ENCODE assay signal across 8 mouse cellular contexts in the genomic region with DNA sequence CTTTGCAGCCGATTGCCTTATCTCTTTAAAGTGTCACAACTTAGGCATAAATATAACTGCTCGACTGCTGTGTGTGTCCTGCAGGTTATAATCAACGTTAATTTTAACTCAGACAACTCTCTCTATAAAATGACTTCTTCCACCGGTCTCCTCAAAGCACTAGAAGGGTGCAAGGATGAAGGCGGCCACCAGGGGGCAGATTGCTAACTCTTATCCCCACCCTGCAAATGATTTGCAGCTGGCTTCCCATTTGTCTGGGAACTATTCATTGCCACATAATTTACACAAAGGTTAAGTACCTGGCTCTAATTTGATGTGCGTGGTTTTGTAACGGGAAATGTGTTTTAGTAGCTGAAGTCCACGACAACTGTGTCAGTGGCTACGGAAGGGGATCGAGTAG.
DNase-seq lines count a peak whose midpoint lies in the region; TF ChIP-seq lines count a peak whose summit lies in the region.

No protein-coding gene starts in this region.

- no peak overlapping the region for H3K4me3 ChIP-seq in E14TG2a.4 (replicated peaks; ENCODE audit: low read length)

- H3K36me3 ChIP-seq in E14TG2a.4 (ENCODE audit: insufficient read depth, low read length), result no peaks in the 10 kb centered on the region

- no peaks in the 10 kb centered on the region for H3K4me1 ChIP-seq in E14TG2a.4 (replicated peaks; ENCODE audit: low read depth, low read length)

- H3K27me3 ChIP-seq in E14TG2a.4 (ENCODE audit: insufficient read depth, low read length), result no peaks in the 10 kb centered on the region

- peak; percentile 64 for TF ChIP-seq CTCF in E14TG2a.4 (conservative IDR thresholded peaks at IDR 0.05; ENCODE audit: low read length)

- DNase-seq in 3T3-L1 (ENCODE audit: low read depth, low spot score), result peak; percentile 64
- DNase-seq in c-Kit-positive CD71-negative TER-119-negative erythroid progenitor cells, embryonic 14.5 days (ENCODE audit: low read depth), result peak; percentile 23
- peak; percentile 75 to 83 for DNase-seq in frontal cortex, postnatal 25 days (ENCODE audit: low spot score in 2 of 2)
- DNase-seq in kidney, postnatal 36 days, result peak; percentile 75 to 90
- DNase-seq in lung, adult 18-20 months, result peak; percentile 58
- DNase-seq in skeletal muscle tissue, adult 2 months (ENCODE audit: low read depth, low spot score), result peak; percentile 34
- peak; percentile 20 for DNase-seq in yolk sac, embryonic 10.5 days (ENCODE audit: low spot score)

- no peaks in the 10 kb centered on the region for H3K9me3 ChIP-seq in E14TG2a.4 (ENCODE audit: low read length)

Comparison
In these comparisons a context has a peak if more than half of its experiments do, and no peak if none do; other contexts are left out.
1. DNase-seq: peak in every context shown above with its lines; median percentile 82 in kidney, postnatal 36 days; 79 in frontal cortex, postnatal 25 days; 64 in 3T3-L1; 58 in lung, adult 18-20 months; 34 in skeletal muscle tissue, adult 2 months; 23 in c-Kit-positive CD71-negative TER-119-negative erythroid progenitor cells, embryonic 14.5 days; 20 in yolk sac, embryonic 10.5 days.